Mouse (Mus musculus) erythroblast, embryonic 14.5 days (primary cell): ENCODE measurements at regions not wholly inside any gene's neighbourhood (a gene's known extent, or its start where the extent isn't known, plus 50 kb on each side); places are given as distances from the start of the nearest gene placed in this dataset.

ENCODE experiments used
- GATA1 ChIP-seq: IDR thresholded peaks from 2 replicates; pipeline ENCODE4 v1.6.1; 2012; ENCODE audit warnings: low read length, inconsistent platforms, mixed read lengths
- TAL1 ChIP-seq: IDR thresholded peaks from 3 replicates; pipeline ENCODE4 v1.6.1; 2012; ENCODE audit warnings: low read length, inconsistent platforms, mixed read lengths

DNA sequence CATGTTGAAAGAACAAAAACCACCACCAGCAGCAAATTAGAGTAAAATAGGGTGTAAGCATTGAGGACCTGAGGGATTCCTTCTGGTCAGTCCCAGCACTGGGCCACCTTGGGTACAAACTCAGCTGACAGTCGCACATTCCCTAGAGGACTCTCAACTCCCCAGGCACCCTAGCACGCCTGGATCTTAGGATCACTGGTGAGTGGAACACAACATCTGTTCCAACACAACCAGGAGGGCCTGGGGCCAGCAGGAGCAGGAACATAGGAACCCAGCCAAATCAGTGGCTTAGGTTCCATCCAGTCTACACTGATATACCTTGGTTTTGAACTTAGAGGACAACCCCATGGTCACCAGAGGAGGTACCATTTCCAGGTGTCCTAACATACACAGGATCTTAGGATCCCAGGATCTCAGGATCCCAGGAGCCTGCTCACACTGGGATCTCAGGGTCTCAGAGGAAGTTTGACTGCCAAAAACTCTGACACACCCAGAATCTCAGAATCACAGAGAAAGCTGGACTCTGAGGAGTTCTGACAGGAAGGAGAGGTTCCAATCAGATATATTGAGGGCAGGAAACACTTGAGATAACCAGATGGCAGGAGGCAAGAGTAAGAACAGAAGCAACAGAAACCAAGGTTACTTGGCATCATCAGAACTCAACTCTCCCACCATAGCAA is 171.7 kb upstream of the Marcks start:
- TF ChIP-seq TAL1 = no peak
- TF ChIP-seq GATA1 = no peak
